Mouse (Mus musculus) 3134 (cell line): ENCODE measurements at regions not wholly inside any gene's neighbourhood (a gene's known extent, or its start where the extent isn't known, plus 50 kb on each side); places are given as distances from the start of the nearest gene placed in this dataset.

Source experiments
- DNase-seq: peaks from one replicate; pipeline ENCODE4 v3.0.0-alpha.2; 2011; ENCODE audit warnings: low spot score; ENCODE audit not compliant: insufficient read length; ENCODE audit errors: extremely low read depth

DNA sequence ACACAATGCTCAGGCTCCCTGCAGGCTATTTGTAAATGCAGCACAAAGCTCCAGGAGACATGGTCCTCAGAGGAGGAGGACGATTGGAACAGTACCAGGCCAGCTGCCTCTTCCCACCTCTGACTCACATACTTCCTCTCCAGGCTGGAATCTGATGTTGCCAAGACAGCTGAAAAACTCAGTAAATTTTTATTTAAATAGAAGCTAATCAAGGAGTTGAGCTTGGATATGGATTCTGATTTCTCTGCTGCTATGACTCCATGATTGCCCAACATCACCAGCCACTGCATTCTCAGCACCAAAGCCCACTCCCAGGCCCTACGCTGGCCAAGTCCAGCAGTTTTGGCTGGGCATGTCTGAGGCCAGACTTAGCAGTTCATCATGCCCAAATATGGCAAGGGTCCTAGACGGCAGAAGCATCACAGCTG is 282.8 kb upstream of the Mctp2 start:
- peak; percentile 82 for DNase-seq

- DNase-seq: peak; percentile 50
These were observed 284.1 kb upstream of the Mctp2 start for GRCm38 (mm10) chr7:72590351-72591115.

- no peak for DNase-seq
These were observed 285.7 kb upstream of the Mctp2 start for GRCm38 (mm10) chr7:72592110-72592509.

- no peak for DNase-seq
These were observed 286.2 kb upstream of the Mctp2 start for GRCm38 (mm10) chr7:72592649-72593048.

- DNase-seq: no peak
These were observed 286.9 kb upstream of the Mctp2 start for GRCm38 (mm10) chr7:72593259-72593658.

DNA sequence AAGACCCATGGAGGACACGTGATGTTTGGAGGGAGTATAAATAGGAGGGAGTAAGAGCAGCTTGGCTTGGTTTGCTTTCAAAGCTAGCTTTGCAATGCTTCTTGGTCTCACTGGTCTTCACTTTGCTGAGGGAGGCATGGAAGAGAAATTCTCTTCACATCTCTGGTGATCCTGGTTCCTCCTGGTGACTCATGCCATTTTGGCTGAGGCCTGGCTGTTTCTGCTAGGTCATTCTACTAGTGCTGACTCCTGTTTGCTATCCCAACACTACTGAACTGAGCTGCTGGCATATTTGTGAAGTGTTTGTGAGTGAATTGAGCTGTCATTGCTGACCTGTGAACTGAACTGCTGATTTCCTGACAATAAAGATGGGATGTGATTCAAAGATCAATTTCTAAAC is 288.3 kb upstream of the Mctp2 start:
- peak; percentile 15 for DNase-seq

GRCm38 (mm10) chr7:72596985-72597384 is 290.6 kb upstream of the Mctp2 start:
- DNase-seq: no peak

- DNase-seq: no peak
These were observed 295.5 kb upstream of the Mctp2 start for GRCm38 (mm10) chr7:72601933-72602332.

GRCm38 (mm10) chr7:72609791-72610190 is 303.4 kb upstream of the Mctp2 start:
- no peak for DNase-seq

DNA sequence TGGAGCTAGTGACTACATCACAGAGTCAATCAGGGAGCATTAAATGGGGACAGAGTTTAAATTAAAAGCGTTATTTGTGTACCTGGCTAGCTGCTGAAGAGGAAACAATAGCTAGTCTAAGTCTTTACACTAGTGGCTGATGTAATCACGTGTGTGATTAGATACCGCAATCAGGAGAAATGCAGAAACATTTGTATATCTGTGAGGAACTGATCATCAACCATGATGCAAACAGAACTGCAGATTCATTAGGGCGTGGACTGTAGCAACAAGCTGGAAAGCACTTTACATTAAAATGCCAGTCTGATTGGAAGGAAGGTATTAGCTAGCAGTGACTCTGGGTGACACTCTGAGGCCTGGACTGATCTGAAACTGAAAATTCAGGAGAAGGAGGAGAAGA is 308.8 kb upstream of the Mctp2 start:
- DNase-seq: no peak

GRCm38 (mm10) chr7:72627369-72627768 is 321.0 kb upstream of the Mctp2 start:
- no peak for DNase-seq

DNA sequence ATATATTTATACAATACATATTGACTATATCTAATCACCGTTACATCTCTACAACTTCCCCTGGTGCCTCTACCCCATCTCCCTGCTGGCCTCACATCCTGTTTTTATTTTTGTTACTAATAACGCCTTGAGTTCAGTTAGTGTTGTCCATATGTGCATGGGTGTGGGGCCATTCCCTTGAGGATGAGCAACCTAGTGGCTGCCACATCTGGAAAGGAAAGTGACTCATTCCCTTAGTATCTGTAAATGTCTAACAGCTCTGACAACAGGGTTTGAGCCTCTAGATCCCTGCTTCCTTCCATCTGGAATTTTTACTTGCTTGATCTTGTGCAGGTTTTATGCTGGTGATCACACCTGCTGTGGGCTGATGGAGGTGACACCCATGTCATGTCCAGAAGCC is 333.2 kb upstream of the Mctp2 start:
- DNase-seq: peak; percentile 40

DNA sequence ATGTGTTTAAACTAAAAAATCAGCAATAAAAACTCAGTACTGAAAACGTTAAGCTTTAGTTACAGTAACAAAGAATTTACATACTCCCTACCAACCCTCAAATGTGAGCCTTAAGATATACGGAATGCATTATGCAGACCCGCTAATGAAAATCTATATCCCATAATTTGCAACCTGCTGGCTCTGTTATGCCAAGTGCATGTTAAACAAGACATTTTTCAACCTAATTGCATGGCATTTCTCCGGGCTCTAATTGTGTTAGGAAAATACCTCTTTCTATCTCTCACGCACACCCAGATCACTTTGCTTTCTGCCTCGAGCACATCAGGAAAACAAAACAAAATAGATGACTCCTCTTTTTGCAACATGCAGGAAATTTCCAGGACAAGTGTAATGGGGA is 368.6 kb upstream of the Mctp2 start:
- DNase-seq: no peak

- DNase-seq: no peak
These were observed 379.4 kb upstream of the Mctp2 start for GRCm38 (mm10) chr7:72685803-72686202.

DNA sequence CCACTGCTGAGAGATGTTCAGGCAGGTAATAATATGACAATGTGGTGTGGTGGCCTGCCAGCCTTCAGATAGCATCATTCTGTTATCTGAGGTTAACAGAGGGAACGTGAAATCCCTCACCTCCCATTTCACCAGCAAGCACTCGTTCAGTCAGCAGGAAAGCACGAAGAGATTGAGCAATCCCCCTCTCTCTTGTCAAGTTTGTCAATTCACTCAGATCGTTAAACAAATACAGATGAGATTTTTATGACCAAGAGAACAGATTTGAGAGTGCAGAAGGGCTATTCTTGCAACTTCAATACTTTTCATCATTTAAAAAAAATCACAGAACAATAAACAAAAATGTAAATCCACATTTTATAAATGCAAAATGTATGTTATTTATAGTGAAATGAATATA is 380.9 kb upstream of the Mctp2 start:
- no peak for DNase-seq

GRCm38 (mm10) chr7:72691396-72691795 is 385.0 kb upstream of the Mctp2 start:
- peak; percentile 7 for DNase-seq

GRCm38 (mm10) chr7:72691859-72692258 is 385.5 kb upstream of the Mctp2 start:
- DNase-seq: peak; percentile 61

- no peak for DNase-seq
These were observed 390.3 kb upstream of the Mctp2 start for GRCm38 (mm10) chr7:72696736-72697135.

DNA sequence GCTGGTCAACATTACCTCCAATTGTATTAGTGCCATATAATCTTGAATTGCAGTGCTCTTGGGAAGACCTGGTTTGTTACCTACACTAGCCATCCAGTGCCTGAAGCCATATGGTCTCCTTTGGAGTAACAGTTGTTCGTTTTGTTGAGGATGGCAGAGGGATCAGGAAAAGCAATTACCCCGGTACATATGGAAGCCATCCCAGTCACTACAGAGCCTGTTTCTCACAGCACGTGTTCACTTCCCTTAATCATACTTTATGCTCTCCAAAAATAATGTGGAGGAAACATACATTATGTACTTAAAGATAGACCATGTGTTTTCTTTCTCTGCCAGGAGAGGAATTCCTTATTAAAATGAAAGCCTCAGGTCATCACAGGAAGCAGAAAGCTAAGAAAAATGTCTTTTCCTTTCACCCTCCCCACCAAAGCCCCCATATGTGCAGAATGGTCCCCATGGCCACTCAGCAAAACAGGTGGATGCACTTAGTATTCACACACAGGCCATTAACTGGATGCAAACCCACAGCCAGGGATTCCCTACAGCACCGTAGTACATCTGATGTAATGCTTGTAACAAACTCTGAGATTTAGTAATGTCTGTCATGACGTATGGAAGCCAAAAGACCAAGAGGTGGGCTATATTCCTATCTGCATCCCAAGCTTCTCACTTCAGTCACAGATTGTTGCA is 397.4 kb upstream of the Mctp2 start:
- DNase-seq: no peak

DNA sequence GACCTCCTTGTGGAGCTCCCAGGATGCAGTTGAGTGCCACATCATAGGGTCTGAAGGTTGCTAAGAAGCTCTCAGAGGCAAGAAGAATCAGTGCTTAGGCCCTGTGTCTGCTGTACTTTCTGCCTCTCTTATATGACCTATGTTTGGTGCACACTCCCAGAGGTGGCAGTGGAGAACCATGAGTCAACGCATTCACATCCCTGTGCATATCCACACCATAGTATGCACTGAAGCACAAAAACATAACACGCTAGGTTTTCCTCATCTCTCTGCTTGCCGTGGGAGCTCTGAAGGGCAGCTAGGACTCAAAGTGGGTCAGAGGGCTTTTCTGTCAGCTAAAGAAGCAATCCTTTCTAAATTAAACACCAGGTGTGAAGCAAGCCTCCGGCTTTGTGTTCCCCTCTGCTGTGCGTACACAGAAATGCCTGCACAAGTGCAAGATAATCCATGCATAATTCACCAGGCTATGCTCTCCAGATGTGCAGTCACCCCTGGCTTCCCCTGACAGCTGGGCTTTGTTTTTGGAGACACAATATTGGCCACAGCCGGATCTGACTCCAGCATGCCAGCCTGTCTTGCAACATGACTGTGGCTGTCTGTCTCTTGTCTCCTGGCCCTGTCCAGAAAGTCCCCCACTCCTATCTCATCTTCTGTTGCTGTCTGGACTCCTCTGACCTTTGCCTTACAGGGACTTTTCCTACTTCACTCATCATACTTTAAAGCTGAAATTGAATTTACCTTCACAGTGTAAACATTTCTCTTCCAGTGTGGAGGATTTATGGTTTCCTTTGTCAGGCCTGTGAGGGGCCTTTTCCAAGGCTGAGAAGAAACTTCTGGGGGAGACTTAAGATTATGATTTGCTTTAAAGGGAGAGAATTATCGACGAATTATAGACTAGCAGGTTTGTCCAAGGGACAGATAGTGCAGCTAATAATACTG is 405.1 kb upstream of the Mctp2 start:
- no peak for DNase-seq

DNA sequence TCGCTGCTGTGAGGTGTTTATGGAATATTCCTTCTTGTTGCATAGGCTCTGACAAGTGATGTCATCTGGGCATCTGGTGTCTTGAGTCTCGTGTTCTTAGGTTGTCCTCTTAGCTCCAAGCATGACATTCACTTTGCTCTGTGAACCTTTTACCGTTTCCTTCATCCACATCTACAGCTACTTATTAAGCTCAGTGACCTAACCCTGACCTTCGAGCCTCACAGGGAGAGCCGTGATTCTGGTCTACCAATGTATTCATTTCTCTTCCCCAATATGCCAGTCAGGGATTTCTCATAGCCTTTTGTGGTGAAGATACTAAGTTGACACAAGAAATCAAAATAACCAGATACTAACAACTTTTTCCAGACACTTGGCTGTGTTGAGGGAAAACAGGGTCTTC is 409.0 kb upstream of the Mctp2 start:
- DNase-seq: no peak
